Comparison of ENCODE assay signal across 1 mouse cellular context in genomic region chr10:79851653-79852052, GRCm38 (mm10).
TF ChIP-seq lines count a peak whose summit lies in the region.

No protein-coding gene starts in this region.

TF ChIP-seq in MEL, 35 proteins besides CTCF, POLR2A, EP300 and RAD21:
- no peak for TF ChIP-seq TBP (IDR thresholded peaks at IDR 0.05; ENCODE audit: low read depth, low read length)
- no peak for TF ChIP-seq E2F4 (IDR thresholded peaks at IDR 0.05; ENCODE audit: borderline replicate concordance, low read depth, low read length)
- TF ChIP-seq ZNF384 (IDR thresholded peaks at IDR 0.05; ENCODE audit: low read depth, low read length) = no peak
- TF ChIP-seq MAFK (IDR thresholded peaks at IDR 0.05; ENCODE audit: borderline replicate concordance, low read depth, low read length) = no peak
- no peak for TF ChIP-seq HCFC1 (IDR thresholded peaks at IDR 0.05; ENCODE audit: low read depth, low read length)
- TF ChIP-seq SIN3A (IDR thresholded peaks at IDR 0.05; ENCODE audit: low read length) = no peak
- no peak for TF ChIP-seq CHD1 (IDR thresholded peaks at IDR 0.05; ENCODE audit: low read depth, low read length)
- TF ChIP-seq MAX (IDR thresholded peaks at IDR 0.05; ENCODE audit: low read length) = no peak
- TF ChIP-seq BHLHE40 (IDR thresholded peaks at IDR 0.05; ENCODE audit: borderline replicate concordance, low read depth, low read length) = no peak
- no peak for TF ChIP-seq ZKSCAN1 (IDR thresholded peaks at IDR 0.05; ENCODE audit: low read depth, low read length)
- TF ChIP-seq USF2 (IDR thresholded peaks at IDR 0.05; ENCODE audit: borderline replicate concordance in 1 of 2, insufficient read depth in 1 of 2, low read depth in 1 of 2, low read length in 2 of 2) = no peak
- no peak for TF ChIP-seq POLR2AphosphoS5 (IDR thresholded peaks at IDR 0.05; ENCODE audit: borderline replicate concordance, low read depth, low read length)
- TF ChIP-seq ELF1 (IDR thresholded peaks at IDR 0.05; ENCODE audit: low read depth, low read length) = no peak
